Mouse (Mus musculus): ENCODE data around the gene Sik2.

Sik2 gene

GRCm38 (mm10) chr9:51008841-51009655 lies at the start of gene Sik2:
Sik2 (minus strand) TSS chr9:51009073.
- DNase-seq (ENCODE audit: low spot score): peak; percentile 71

GRCm38 (mm10) chr9:51056360-51057324 lies 47.8 kb upstream of the Sik2 start:
- DNase-seq (ENCODE audit: low spot score): no peak

GRCm38 (mm10) chr9:51052180-51052579 lies 43.3 kb upstream of the Sik2 start:
- no peak for DNase-seq (ENCODE audit: low spot score)

- no peak for DNase-seq (ENCODE audit: low spot score)
These were observed 33.3 kb upstream of the Sik2 start for GRCm38 (mm10) chr9:51042136-51042535.

GRCm38 (mm10) chr9:51041491-51041980 lies 32.7 kb upstream of the Sik2 start:
- no peak for DNase-seq (ENCODE audit: low spot score)

GRCm38 (mm10) chr9:51032785-51033529 lies 24.1 kb upstream of the Sik2 start:
- no peak for DNase-seq (ENCODE audit: low spot score)

GRCm38 (mm10) chr9:51032291-51032690 lies 23.4 kb upstream of the Sik2 start:
- DNase-seq (ENCODE audit: low spot score): no peak

- DNase-seq (ENCODE audit: low spot score): no peak
These were observed 22.7 kb upstream of the Sik2 start for GRCm38 (mm10) chr9:51031603-51032002.

- DNase-seq (ENCODE audit: low spot score): no peak
These were observed 21.3 kb upstream of the Sik2 start for GRCm38 (mm10) chr9:51030147-51030546.

GRCm38 (mm10) chr9:51026952-51027351 lies 18.1 kb upstream of the Sik2 start:
- no peak for DNase-seq (ENCODE audit: low spot score)

- DNase-seq (ENCODE audit: low spot score): no peak
These were observed 12.4 kb upstream of the Sik2 start for GRCm38 (mm10) chr9:51021123-51021795.

- no peak for DNase-seq (ENCODE audit: low spot score)
These were observed 11.5 kb upstream of the Sik2 start for GRCm38 (mm10) chr9:51020351-51020750.

GRCm38 (mm10) chr9:51019670-51020069 lies 10.8 kb upstream of the Sik2 start:
- no peak for DNase-seq (ENCODE audit: low spot score)

GRCm38 (mm10) chr9:51015732-51016131 lies 6.9 kb upstream of the Sik2 start:
- DNase-seq (ENCODE audit: low spot score): no peak

- no peak for DNase-seq (ENCODE audit: low spot score)
These were observed 4.8 kb upstream of the Sik2 start for GRCm38 (mm10) chr9:51013644-51014043.

- no peak for DNase-seq (ENCODE audit: low spot score)
These were observed 730 bp upstream of the Sik2 start for GRCm38 (mm10) chr9:51009656-51009950.

GRCm38 (mm10) chr9:51008068-51008840 lies 619 bp downstream of the Sik2 start:
- peak; percentile 9 for DNase-seq (ENCODE audit: low spot score)

GRCm38 (mm10) chr9:51007726-51008067 lies 1.2 kb downstream of the Sik2 start:
- DNase-seq (ENCODE audit: low spot score): no peak

- no peak for DNase-seq (ENCODE audit: low spot score)
These were observed 2.0 kb downstream of the Sik2 start for GRCm38 (mm10) chr9:51006846-51007245.

- no peak for DNase-seq (ENCODE audit: low spot score)
These were observed 4.8 kb downstream of the Sik2 start for GRCm38 (mm10) chr9:51004062-51004461.

GRCm38 (mm10) chr9:50986677-50987076 lies 22.2 kb downstream of the Sik2 start:
- DNase-seq (ENCODE audit: low spot score): no peak

All from urinary bladder, postnatal 10 days (tissue).